In genomic region chr9:92473178-92473577, GRCm38 (mm10) we compare ENCODE assay signal across 25 mouse cellular contexts.
"Had no signal": no experiment of that assay in that cellular context is flagged by ENCODE, and none has a peak within 500 bp of the region (broad histone marks: within the 10 kb centered on the region; RNA-seq: fewer than 3 reads in every experiment).

No protein-coding gene starts in this region.

- H3K27ac ChIP-seq: gastrocnemius, adult 2 months; heart, embryonic 10.5 days; hindbrain, embryonic 10.5 days; hindbrain, embryonic 12.5 days; hindbrain, embryonic 14.5 days; intestine, embryonic 15.5 days; kidney, embryonic 15.5 days; kidney, postnatal 0 days; limb, embryonic 13.5 days; limb, embryonic 15.5 days; liver, embryonic 12.5 days had no signal

- H3K36me3 ChIP-seq: heart, embryonic 10.5 days; heart, embryonic 12.5 days; hindbrain, embryonic 10.5 days; hindbrain, embryonic 12.5 days; intestine, embryonic 15.5 days; kidney, embryonic 15.5 days; limb, embryonic 13.5 days; limb, embryonic 15.5 days; liver, embryonic 12.5 days had no signal

- H3K9ac ChIP-seq: heart, embryonic 12.5 days; hindbrain, embryonic 12.5 days; hindbrain, embryonic 14.5 days; intestine, embryonic 15.5 days; kidney, embryonic 15.5 days; limb, embryonic 13.5 days; limb, embryonic 15.5 days; liver, embryonic 12.5 days had no signal

- H3K4me2 ChIP-seq: heart, embryonic 12.5 days; hindbrain, embryonic 12.5 days; hindbrain, embryonic 14.5 days; intestine, embryonic 15.5 days; kidney, embryonic 15.5 days; limb, embryonic 13.5 days; limb, embryonic 15.5 days; liver, embryonic 12.5 days had no signal

- H3K4me3 ChIP-seq: gastrocnemius, adult 2 months; heart, embryonic 10.5 days; heart, embryonic 12.5 days; hindbrain, embryonic 10.5 days; hindbrain, embryonic 12.5 days; intestine, embryonic 15.5 days; kidney, embryonic 15.5 days; limb, embryonic 13.5 days; limb, embryonic 15.5 days; liver, embryonic 12.5 days had no signal

- H3K4me1 ChIP-seq: heart, embryonic 10.5 days; heart, embryonic 12.5 days; hindbrain, embryonic 12.5 days; intestine, embryonic 15.5 days; kidney, embryonic 15.5 days; limb, embryonic 13.5 days; limb, embryonic 15.5 days; liver, embryonic 12.5 days had no signal

- ATAC-seq: hindbrain, embryonic 16.5 days; intestine, embryonic 15.5 days; intestine, postnatal 0 days; liver, embryonic 12.5 days had no signal

- H3K9me3 ChIP-seq: heart, embryonic 10.5 days; heart, embryonic 12.5 days; hindbrain, embryonic 10.5 days; hindbrain, embryonic 12.5 days; intestine, embryonic 15.5 days; kidney, embryonic 15.5 days; limb, embryonic 13.5 days; limb, embryonic 15.5 days; liver, embryonic 12.5 days had no signal

- H3K27me3 ChIP-seq: heart, embryonic 12.5 days; hindbrain, embryonic 12.5 days; intestine, embryonic 15.5 days; kidney, embryonic 15.5 days; limb, embryonic 13.5 days; limb, embryonic 15.5 days; liver, embryonic 12.5 days had no signal

- DNase-seq: gastrocnemius, adult 2 months; gastrocnemius, postnatal 10 days; gastrocnemius, postnatal 36 days; heart, postnatal 10 days; heart, postnatal 4 days; kidney, adult 18-20 months; kidney, adult 8-10 months; kidney, postnatal 14 days; kidney, postnatal 36 days; layer of hippocampus, adult 9-11 months; layer of hippocampus, postnatal 36 days; left cerebral cortex, postnatal 4 days had no signal
